Mouse (Mus musculus): ENCODE results near the gene Gm32687.
A peak's percentile ranks its signal among the peaks of the same experiment; 100 is the strongest.
"Not testable (repeated sequence)": the region's sequence is repeated elsewhere in the genome, so short reads cannot be mapped to it uniquely, and the experiment has no call there.

Gene Gm32687

GRCm38 (mm10) chr10:81863409-81864407, at the start of gene Gm32687:
Gene Gm32687, plus strand, starts transcription at chr10:81863934.
- peak; percentile 4 for DNase-seq

- DNase-seq: not testable (repeated sequence)
These were observed 17.5 kb upstream of the Gm32687 start for GRCm38 (mm10) chr10:81846219-81846618.

GRCm38 (mm10) chr10:81929842-81930743, 66.4 kb downstream of the Gm32687 start, which contains the start of gene Zfp781:
Gene Zfp781, minus strand, starts transcription at chr10:81930480.
- DNase-seq: not testable (repeated sequence)

Data from right cerebral cortex, postnatal 25 days (tissue).